Mouse (Mus musculus) urinary bladder, postnatal 10 days (tissue): Measurements from ENCODE around the gene Gm17428.
"Not testable (repeated sequence)": the region's sequence is repeated elsewhere in the genome, so short reads cannot be mapped to it uniquely, and the experiment has no call there.

Source experiments
- DNase-seq: peaks from one replicate; pipeline ENCODE4 v3.0.0; 2022; ENCODE audit warnings: low spot score

Gene Gm17428

GRCm38 (mm10) chr14:54989886-54990441 is 13.2 kb downstream of the Gm17428 start:
- no peak for DNase-seq

DNA sequence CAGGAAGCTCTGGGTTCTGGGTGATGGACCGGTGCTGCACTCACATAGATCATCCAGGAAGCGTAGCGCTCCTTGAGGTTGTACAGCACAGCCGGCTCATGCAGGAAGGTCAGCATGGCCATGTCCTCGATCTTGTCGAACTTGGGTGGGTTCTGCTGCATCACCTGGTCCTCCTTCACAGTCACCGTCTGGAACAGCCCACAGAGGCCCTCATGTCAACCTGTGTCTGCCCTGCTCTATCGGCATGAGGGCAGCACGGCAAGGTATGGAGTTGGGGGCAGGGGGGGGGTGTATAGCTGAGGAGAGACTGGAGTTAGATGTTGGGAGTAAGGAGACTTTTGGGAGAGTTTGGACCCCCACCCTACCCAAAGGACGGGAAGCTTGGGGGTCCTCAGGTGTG is 15.5 kb downstream of the Gm17428 start:
- DNase-seq, result no peak

DNA sequence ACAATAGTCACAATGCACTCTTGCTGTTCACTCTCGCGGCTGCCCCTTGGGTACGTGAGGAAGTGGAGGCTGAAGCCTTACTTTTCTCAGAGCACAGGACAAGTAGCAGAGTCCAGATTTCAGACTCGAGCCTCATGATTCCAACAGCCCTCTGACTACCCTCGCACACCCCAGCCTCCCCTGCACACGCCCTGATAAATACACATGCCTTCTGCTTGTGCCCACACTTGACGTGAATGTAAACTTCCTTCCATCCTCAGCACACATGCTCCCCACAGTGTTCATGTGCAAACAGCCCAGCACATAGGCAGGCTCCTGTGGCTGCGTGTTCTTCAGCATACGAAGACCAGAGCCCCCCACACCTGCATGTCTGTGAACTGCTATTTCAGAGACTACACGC is 16.9 kb downstream of the Gm17428 start:
- no peak for DNase-seq

- no peak for DNase-seq
These were observed 17.6 kb downstream of the Gm17428 start, which contains the start of gene Myh7 for GRCm38 (mm10) chr14:54994136-54994868. Gene Myh7 (minus strand): TSS chr14:54994626.

DNA sequence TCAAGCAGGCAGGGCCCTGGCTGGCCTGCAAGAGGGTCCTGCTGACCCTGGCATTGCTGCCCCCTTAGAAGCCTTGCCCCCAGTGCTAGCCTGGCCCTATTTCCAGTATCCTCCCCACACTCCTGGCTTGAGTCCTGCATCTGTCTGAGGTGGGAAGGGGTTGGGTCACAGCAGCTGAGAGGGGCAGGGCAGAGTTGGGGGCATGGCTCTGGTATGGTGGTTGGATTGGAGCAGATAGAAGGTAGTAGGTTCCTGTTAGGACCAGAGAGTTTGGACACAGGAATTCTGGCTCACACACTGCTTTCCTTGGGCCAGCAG is 18.1 kb downstream of the Gm17428 start:
- DNase-seq, result no peak

- DNase-seq, result no peak
These were observed 18.9 kb downstream of the Gm17428 start for GRCm38 (mm10) chr14:54995457-54996138.

DNA sequence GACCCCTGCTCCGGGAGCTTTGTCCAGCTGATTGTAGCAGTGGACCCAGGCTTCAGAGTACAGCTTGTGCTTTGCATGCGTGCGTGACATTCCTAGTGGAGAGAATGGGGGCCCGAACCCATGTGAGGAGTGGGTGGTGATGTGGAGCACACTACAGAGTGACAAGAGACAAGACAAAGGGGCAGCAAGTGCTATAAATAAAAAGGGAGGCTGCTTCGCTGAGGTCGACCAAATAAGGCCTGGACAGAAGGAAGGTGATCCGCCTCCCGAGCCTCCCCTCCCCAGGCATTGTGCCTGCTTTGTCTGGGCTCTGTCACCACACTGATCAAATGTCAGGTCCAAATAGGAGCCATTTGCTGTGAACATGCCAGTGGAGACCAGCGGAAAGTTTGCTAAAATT is 20.1 kb downstream of the Gm17428 start:
- no peak for DNase-seq

DNA sequence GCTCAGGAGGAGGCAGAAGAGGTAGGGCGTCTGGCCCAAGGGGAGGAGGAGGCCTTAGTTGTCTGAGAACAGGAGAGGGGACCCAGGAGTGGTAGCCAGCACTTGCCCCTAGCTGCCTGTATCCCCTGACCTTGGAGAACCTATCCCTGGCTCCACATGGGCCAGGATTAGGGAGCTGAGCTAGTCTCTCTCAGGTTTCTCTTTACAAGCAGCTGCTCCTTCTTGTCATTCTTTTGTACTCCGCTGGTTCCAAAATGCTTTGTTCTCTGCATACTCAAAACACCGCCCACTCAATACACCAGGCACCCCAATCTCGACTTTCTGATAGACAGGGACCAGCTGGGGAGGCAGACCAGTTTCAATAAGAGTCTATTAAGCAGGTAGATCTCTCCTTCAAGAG is 20.6 kb downstream of the Gm17428 start:
- DNase-seq, result no peak

DNA sequence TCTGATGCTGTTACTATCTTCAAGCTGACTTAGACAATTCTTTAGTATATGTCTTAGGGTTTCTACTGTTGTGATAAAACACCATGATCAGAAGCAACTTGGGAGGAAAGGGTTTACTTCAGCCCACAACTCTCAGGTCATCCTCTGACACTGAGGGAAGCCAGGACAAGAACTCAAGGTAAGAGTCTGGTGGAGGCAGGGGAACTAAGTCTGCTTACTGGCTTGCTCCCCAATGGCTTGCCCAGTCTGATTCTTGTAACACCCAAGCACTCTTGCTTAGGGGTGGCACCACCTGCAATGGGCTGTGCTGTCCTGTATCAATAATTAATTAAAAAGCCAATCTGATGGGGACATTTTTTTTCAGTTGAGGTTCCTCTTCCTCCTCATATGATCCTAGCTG is 21.9 kb downstream of the Gm17428 start:
- no peak for DNase-seq

- DNase-seq, result not testable (repeated sequence)
These were observed 23.1 kb downstream of the Gm17428 start for GRCm38 (mm10) chr14:54999868-55000267.

DNA sequence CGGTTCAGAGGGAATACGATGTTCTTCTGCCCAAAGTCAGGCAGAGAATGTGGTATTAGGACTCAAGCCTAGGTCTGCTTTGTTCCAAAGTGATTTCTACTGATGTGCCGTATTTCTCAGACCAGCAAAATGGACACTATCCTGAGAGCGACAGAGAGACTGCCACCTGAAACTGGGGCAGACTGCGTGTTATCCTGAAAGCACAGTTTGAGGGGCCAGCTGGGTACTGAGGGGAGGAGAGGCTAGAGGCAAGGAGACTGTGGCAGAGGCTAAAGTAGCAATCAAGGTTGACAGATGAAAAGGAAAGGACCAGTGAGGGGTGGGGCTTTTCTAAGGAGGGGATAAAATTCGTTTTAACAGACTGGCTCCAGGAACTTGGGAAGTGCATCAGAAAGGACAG is 24.1 kb downstream of the Gm17428 start:
- DNase-seq, result no peak

DNA sequence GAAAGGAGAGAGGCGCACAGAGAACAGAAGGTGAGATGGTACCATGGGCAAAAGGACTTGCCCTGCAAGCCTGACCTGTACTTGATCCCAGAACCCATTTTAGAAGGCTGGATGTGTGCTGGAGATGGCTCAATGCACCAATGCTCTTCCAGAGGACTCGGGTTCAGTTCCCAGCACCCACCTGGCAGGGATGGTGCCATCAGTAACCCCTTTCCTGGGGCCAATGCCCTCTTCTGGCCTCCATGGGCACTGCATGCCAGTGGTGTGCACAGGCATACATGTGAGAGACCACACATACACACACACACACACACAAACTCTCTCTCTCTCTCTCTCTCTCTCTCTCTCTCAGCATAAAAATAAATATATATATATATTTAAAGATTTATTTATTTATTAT is 24.7 kb downstream of the Gm17428 start:
- DNase-seq, result no peak

DNA sequence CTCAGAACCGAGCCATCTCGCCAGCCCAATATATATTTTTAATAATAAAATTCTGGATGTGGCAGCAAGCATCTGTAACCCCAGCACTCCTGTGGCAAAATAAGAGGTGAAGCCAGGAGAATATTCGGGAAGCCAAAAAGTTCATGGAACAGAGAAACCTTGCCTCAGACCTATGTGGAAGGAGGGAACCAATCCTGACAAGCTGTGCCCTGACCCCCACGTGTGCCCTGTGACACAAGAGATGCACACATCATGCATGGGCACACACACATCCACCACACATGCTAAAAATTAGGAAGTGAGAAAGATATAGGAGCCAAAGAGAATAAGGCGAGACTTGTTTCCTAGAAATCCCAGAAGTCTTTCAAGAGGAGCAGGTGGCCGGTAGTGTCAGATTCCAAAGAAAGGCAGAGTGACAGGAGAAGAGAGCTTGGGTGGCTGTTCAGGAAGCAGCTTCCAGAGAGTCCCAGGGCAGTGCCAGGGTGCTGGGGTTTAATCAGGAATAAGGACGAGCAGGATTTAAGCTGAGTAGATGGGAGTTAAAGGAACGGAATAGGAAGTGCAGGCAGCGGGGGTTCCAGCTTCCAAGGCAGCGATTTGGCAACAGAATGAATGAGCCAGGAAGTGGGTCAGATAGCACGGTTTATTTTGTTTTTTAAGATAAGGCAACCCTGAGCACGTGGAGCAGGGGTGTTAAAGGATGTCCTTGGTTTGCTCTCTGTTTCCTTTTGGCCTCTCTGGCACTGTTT is 25.4 kb downstream of the Gm17428 start:
- DNase-seq, result no peak

GRCm38 (mm10) chr14:55002687-55003120 is 26.0 kb downstream of the Gm17428 start:
- no peak for DNase-seq

DNA sequence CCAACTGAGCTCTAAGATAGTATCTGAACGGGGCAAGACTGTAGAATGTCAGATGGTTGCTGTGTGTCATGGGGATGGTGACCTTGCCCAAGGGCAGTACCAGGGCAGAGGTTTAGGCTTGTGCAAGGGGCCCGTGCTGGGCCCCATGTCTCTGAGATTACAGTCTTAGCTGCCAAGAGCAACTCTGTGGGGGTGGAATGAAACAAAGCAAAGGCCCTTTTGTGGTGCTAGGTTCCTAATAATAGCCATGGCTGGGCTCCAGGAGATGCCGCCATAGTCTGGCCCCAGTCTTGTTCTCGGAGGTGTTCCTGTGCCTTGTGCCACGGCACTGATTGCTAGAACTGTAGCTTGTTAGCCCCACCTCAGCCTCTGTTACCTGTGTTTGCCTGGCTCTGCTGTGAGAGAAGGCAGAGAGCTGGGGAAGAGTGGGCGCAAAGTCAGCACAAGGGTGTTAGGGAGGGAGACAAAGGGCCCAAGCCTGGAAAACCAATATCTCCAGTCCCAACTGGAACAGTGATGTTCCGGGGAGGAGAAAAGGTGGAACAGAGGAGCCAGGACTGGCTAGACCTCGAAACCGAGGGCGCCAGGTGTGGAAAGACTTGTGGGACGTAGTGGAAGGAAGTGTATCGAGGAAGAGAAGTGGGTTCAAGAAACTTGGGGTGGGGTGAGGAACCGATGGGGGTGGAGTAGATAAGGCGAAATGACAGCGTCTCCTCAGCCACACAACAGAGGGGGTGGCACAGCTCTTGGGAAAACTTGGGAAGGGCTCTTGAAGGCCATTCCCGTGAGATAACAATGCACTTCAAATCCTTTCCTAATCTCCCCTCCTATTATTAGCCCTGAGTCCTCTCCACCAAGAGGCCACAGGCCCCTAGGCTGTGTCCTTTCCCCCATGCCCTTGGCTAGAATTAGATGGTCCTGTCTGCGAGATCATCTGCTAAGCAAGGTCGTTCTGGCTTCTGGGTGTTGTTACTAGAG is 27.4 kb downstream of the Gm17428 start:
- DNase-seq, result no peak

- DNase-seq, result no peak
These were observed 28.8 kb downstream of the Gm17428 start for GRCm38 (mm10) chr14:55005506-55005905.

- DNase-seq, result no peak
These were observed 29.2 kb downstream of the Gm17428 start for GRCm38 (mm10) chr14:55005967-55006366.

DNA sequence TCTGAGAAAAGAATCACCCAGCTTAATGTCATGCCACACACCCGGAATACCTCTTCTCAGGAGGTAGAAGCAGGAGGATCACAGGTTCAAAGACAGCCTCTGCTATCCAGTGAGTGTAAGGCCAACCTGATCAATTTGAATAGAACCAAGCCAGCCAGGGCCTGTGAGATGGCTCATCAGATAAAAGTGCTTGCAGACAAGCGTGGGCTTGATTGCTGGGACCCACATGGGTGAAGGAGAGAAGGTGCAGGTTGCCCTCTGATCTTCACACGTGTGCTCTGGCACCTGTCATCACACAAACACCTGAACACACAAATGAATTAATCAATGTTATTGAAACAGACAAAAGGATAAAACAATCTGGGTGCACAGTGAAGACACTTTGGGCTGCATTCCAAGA is 29.8 kb downstream of the Gm17428 start:
- DNase-seq, result no peak

- DNase-seq, result no peak
These were observed 30.6 kb downstream of the Gm17428 start for GRCm38 (mm10) chr14:55007120-55007908.

- no peak for DNase-seq
These were observed 31.7 kb downstream of the Gm17428 start for GRCm38 (mm10) chr14:55008417-55008816.

GRCm38 (mm10) chr14:55011116-55011515 is 34.4 kb downstream of the Gm17428 start:
- no peak for DNase-seq
